Mouse (Mus musculus): ENCODE data around the gene Lmo7.

The Lmo7 gene

DNA sequence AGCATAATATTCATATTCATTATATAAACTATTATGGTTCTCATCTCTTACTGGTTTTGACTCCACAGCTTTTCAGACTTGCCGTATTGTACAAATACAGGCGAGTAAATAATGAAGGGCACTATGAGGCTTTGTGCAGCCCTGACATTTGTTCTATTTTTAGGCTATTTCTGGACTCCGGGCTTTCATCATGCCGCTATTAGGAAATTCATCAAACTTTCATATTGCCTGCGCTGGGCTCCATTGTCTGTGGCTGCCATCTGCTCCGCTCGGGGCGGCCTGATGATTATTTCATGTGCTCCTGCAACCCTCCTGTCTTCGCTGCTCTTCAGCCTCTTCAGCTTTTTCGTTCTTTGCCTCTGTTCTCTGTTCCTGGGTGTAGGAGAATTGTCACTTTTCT, 50.3 kb downstream of the Lmo7 start:
- DNase-seq (ENCODE audit: low spot score), result no peak

DNA sequence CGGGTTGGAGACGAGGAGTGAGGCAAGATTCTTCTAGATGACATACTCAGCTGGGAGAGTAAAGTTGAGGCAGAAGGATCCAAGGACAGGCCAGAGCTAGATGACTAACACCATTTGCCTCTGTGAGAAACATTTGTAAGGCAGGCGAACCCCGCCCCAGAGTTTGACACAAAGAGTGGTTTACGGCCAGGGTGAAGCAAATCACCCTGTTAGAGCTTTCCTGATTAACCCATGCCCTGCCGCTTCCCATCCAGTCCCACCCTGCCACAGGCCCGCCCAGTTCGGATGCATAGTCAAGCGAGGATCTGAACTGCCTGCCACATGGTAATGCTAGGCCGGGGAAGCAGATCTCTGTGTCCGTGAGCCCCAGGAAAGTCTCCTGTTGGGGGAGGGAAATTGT, 51.5 kb downstream of the Lmo7 start:
- no peak for DNase-seq (ENCODE audit: low spot score)

DNA sequence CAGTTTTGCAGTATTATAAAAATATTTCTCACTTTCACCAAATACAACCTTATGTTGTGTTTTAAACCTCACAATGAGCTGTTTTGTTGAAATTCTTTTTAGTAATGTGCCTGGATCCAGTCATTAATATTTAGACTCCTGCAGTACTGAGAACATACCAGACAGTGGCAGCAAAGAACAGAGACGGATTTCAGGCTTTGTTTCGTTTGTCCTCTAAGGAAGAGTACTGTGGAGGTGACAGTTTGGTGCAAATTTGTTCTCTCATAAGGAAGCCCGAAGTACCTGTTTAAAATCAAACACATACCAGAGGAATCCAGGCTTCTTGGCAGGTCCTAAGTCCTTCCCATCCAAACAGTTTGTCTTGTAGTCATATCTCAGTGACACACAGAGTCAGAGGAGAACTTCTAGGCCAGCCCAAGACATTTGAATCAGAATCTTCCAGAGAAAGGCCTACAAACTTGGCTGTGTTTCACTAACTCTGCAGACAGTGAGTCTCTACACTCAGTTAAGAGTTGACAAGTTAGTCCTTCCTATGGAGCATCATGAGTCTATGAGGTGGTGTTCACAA, 52.3 kb downstream of the Lmo7 start:
- DNase-seq (ENCODE audit: low spot score), result peak; percentile 68

DNA sequence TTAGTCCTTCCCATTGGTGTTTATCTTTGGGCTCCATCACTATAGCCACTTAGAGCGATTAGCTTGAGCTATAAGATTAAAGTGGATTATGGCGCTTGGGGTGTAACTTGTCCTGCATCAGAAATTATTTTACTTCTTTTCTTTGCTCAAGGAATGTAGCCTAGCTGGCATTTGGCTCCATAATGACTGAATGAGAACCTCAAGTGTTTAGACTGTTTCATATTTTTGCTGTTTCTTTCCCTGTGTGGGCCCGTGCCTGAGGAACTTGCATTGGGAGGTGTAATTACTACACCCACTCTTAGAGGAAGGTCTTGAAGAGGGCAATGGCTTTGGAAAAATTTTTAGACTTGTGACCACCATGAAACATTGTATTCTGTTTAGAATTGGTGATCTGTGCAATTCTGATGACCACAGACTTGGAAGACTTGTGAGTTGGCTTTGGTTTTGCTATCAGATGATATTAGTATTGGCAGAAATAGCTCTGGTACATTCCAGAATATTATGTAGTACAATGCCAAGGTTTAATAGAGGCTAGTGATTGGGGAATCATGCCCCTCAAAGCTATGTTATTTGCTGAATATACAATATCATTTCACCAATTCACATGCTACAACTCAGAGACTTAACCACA, 54.7 kb downstream of the Lmo7 start:
- no peak for DNase-seq (ENCODE audit: low spot score)

DNA sequence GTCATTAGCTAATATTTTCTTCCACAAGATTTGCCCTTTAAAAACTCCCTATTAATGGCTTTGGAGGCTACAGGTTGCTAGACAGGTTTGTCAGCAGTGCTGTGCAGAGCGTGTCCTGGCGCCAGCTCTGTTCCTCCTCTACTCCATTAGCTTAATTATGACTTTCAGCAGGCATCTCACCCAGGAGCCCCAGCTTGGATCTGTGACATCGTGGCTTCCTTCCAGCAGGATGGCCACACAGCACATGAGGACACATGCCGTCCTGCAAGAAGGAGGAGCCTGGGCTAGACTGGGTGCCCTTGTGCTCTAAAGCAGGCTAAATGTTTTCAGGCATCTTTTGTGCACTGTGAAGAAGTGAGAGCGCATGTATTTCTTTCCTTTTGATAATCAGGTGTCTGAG, 58.1 kb downstream of the Lmo7 start:
- DNase-seq (ENCODE audit: low spot score), result no peak

DNA sequence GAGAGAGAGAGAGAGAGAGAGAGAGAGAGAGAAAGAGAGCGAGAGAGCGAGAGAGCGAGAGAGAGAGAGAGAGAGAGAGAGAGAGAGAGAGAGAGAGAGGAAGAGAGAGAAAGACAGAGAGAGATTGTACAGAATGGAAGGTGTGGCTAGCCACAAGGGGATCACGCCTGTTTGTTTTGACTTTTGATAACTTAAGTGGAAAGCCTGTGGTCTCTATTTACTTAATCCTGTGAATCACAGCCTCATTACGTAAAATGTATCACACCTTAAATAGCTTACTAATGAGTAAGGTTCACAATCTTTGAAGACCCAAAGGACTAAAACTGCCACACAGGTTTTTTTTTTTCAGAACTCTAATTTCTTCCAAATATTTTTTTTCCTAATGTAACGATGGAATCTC, 58.7 kb downstream of the Lmo7 start:
- DNase-seq (ENCODE audit: low spot score), result no peak

DNA sequence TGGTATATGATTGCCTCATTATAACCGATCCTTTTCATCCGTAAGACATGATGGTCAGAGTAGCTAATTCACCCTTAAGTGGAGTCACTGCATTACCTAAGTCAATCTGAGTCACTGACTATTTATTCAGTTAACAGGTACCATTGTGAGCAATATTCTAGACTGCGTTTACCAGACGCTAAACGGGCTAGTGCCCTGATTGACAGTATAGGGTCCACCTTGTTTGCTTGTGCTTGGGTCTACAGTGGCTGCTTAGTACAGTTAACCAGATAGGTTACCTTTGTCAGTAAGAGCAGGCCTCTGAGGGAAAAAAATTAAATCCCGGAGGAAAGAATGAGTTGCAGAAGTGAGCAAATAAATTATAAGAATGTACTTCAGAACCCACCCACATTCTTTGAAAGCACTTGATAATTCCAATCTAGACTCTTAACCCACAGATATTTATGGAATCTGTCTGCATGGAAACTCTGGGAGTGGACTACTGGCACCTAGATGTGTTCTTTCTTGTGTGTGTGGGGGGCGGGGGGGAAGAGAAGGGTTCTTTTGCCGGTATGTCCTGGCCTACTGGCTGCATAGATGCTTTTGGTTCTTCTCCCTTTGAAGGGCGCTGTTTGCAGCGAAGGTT, 64.9 kb downstream of the Lmo7 start:
- DNase-seq (ENCODE audit: low spot score), result no peak

DNA sequence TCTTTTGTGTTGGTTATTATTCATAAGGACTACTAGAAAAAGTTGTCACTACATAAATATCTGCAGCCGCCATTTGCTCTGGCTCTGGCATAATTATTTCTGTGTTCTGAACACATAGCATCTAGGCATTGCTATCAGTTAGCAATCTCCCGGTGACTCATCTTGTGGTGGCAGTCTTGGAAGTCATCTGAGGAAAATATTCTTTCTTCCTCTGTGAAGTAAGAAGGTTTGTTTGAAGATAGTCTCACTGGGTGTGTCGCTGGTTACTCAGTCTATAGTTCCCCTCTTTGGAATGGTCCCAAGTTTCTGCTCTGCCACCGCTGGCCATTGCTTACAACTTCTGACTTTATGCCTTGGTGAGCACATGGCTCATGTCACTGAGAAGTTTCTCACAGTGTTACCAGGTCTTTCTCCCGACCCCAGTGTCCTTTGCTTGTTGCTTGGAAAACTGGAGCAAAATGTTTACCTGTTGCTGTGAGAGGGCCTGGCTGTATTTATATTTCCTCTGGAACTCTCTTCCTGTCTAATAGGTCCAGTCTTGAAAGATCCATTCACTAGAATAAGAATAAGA, 68.3 kb downstream of the Lmo7 start:
- DNase-seq (ENCODE audit: low spot score), result no peak

DNA sequence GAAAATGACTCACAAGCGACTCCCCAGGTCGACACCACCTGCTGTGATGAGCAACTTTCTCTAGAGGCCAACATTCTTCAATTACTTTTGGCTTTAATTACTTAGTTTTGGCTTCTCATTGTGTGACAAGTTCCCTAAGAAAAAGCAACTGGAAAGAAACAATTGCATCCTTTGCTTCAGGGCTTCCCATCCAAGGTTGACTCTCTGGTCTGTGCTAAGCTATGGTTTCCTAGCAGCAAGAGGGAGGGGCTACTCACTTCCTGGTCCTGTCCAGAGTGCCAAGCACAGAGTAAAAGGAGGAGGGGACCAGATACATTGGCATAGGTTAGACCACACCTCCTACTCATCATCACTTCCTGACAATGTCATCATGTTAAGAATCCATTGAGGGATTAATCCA, 69.0 kb downstream of the Lmo7 start:
- DNase-seq (ENCODE audit: low spot score), result no peak

DNA sequence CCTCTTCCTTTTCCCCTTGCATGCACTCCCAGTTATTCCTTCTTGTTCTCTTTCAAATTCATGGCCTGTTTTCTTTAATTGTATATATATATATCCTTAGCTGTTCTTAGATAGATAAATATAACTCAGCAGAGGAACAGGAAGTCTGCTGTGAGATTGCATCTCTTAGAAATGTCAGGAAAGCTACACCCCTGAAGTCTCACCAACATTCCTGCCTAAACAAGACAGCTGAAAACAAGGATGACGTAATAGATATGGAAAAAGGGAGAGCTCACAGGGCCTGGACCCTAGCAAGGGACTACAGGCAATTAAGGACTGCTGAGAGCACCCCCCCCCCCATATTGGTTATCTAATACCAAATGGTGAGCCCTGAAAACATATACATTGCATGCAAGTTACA, 71.9 kb downstream of the Lmo7 start:
- DNase-seq (ENCODE audit: low spot score), result no peak

DNA sequence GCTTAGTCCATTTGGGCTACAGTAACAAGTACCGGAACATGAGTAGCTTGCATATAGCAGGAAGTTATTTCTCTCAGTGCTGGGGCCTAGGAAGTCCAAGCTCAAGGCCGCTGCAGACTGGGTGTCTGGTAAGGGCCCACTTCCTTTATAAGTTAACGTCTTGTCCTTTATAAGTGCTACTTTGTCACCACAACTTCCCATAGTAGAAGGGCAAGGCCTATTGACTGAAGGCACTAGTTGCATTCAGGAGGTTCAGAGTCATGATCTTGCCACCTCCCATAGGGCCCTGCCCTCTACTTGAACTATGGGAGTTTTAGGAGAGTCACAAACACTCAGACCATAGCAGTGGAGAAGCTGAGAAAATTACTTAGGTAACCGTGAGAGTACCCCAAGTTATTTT, 74.4 kb downstream of the Lmo7 start:
- no peak for DNase-seq (ENCODE audit: low spot score)

DNA sequence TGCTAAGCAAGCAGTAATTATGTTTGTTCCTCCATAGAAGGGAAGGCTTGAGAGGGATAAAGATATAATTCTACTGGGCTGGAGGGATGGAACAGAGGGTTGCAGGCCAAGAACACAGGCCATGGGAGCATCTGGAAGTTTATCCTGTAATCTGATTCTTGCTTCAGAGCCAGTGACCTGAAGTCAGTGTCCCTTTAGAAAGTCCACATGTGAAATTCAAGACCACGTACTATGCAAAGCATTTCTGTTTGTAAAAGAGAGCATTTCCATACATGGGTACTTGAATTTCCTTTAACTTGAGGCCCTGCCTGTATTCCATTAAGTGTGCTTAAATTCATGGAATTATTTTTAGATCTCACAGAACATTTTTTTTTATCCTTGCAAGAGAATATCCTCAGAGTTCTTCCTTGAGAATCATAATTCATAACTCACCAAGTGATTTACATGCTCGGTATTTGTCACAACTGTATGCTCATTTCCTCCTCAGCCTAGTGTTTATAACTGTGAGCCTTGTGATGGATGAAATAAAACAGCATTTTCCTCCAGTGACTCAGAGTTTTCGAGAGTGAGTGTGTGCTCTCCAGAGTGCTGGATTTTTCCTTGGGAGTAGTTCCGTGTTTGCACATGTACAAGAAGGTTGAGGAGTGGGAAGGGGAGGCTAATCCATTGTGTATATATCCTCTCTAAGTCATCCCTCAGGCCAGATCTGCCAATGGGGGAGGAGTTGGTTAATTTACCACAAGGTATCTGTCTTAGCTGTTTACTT, 75.0 kb downstream of the Lmo7 start:
- peak; percentile 31 for DNase-seq (ENCODE audit: low spot score)

DNA sequence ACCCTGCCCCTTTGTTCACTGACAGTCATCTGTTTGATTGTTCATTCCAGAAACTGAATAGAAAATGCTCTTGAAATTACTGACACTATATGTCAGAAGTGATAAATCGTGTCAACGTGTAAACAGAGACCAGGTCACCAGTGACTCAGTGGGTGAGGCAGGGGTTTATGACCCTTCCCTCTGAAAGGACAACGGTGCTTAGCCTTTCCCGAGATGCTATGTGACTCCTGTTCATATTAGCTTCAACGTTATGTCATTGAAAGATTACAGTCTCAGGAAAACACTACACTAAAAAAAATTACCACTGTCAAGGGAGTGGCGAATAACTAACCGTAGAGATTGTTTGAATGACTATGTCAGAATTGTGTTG, 75.6 kb downstream of the Lmo7 start:
- DNase-seq (ENCODE audit: low spot score), result no peak

DNA sequence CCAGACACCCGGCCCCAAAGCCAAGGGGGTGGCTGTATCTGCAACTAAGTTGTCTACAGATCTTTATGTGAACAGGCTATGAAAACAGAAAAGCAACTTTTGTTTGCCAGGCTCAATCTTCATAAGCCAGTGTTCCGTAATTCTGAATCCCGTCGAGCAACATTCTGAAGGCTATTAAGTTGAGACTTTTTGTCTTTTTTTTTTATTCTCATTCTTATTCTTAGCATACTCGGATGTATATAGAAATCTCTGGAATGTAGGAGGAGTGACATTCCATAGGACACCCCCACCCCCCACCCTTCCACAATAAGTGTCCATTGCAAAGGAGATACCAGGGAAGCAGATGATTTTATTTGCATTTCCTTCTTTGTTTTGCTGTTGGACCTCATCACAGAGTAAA, 76.3 kb downstream of the Lmo7 start:
- DNase-seq (ENCODE audit: low spot score), result no peak

DNA sequence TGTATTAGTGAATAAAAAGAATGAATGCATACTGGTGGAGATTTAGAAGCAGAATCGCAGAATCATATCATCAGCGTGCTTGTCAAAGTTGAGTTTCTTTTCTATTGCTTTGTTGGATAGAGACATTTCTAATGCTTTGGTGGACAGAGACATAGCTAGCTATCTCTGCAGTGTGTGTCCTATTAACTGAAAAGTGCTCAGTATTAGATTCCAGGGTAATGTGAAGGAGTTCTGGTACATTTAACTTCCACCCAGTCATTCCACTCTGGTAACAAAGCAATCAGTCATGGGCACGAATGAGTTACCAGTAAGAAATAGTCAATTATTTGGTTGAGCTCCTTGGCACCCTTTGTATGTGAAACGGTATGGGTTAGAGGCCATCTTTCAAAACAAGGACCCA, 76.8 kb downstream of the Lmo7 start:
- DNase-seq (ENCODE audit: low spot score), result no peak

DNA sequence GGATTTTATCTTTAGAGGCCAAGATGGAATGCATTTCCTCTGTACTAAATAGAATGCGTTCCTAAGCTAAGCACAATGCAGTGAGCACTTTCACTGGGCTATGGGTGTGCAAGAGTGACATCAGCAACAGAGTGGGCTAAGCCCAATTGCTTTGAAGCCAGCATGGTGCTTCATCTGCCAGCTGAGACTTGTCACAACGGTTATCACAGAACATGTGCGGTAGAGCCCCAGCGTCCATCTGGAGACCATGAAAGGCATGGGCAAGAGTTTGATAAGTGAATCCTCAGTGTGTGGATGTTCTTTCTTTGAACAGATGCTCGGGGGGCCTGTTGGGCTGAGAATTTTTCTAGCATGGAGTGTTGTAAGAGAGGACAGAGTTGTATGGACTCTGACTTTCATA, 86.7 kb downstream of the Lmo7 start:
- DNase-seq (ENCODE audit: low spot score), result no peak

DNA sequence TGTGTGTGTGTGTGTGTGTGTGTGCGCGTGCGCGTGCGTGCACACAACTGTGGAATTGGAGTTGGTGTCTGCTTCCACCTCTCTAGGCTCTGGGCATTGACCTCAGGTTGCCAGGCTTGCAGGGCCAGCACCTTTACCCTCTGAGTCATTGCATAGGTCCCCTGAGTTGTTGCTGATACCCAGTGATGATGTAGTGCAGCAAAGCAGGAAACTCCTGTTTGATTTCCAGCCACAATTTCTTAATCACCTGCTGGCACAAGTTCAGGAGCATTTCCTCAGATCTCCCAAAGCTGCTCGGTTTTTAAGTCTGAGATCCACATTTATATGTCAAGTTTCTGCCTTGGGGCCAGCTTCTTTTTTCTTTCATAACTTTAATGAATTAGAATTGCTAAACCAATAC, 92.6 kb downstream of the Lmo7 start:
- no peak for DNase-seq (ENCODE audit: low spot score)

DNA sequence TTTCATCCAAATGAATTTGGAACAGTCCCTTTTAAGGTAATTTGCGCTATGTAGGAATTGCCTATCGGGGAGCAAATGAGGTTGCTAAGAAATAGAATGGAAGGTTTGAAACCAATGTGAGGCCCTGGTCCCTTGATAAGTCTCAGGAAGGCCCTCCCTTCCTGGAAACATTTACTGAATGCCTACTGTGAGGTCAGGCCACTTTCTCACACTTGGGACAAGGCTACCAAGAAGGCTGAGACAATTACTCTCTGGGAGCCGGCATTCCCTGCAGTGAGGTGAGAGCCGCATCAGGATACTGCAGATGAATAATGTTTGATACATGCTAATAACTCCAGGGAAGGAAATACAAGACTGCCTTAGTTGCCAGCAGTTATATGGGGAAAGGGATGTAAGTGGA, 93.1 kb downstream of the Lmo7 start:
- no peak for DNase-seq (ENCODE audit: low spot score)

DNA sequence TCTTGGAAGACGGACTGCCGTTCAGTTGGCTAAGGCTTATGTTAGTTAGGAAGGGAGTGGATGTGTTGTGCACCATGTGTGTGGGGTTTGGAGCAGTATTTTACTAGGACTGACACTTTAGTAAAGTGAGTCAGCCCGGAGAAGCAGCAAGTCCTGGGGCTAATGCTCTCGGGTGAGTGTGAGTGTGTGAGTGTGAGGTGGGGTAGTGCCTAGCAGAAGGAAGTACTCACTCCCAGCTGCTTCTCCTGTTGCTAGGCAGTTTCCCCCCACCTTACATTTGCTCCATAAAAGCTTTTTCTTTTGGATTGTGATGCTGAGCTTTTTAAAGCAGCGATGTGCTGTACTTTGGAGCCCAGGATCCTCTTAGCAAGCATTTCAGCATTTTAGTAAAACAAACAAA, 99.9 kb downstream of the Lmo7 start:
- DNase-seq (ENCODE audit: low spot score), result no peak

DNA sequence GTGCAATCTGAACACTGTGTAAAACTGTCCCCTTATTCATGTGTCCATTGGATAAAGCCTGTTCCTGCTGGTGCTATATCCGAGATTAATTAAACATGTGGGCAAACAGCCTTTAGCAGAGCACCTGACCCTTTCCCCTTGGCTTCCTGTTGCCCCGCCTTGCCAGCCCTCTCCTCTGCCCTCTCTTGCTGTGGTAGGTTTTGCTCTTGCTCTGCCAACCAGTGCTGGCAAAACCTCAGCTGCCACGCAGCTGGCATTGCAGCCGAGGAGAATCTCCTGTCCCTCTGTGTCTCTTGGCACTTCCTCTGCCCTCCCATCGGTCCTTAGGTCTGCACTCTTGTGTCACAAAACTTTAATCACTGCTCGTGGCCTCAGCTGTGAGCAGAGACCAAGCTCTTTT, 100.4 kb downstream of the Lmo7 start:
- no peak for DNase-seq (ENCODE audit: low spot score)

DNA sequence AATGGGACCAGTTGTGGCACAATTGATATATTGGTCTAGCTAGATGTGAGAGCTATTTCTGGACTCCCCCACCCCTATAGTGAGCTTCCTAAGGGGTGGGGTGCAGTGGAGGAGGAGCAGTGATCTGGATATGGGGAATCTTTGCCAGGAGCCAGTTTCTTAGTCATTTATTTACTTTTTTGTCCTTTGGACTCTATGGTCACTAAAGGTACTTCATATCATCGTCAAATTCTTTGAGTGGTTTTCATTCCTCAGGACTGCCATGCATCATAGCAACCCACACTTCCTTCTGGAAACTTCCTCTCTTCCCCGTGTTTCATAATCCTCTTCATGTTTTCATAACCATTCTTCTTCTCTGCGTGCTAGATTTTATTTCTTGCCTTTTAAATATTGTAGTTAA, 104.4 kb downstream of the Lmo7 start:
- no peak for DNase-seq (ENCODE audit: low spot score)

DNA sequence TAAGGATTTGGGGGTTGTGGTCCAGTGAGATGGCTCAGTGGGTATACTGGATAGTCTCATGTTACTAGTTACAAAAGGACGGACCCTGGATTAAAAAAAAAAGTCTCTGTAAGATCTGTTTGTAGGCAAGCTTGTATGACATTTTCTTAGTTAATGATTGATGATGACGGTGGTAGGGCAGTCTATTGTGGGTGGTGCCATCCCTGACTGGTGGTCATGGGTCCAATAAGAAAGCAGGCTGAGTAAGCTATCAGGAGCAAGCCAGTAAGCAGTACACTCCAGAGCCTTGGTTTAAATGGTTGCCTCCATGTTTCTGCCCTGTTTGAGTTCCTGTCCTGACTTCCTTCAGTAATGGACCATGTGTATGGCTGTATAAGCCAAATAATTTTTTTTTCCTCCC, 106.6 kb downstream of the Lmo7 start:
- no peak for DNase-seq (ENCODE audit: low spot score)

DNA sequence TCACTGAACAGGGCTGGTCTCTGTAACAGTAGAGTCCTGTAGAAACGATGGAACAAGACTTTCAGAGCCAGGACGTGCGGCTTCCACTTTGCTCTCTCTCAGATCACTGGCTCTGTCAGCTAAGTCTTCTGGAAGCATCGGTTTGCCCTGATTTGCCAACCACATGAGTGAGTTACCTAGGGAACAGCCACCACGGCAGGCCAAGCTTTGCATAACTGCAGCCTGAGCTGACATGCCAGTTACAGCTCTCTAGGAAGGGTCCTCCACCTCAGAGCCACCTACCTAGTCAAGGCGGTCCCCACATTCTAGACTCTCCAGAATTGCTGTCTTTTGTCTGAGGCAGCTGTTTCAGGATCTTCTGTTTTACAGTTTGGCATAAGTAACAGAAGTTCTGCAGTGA, 107.4 kb downstream of the Lmo7 start:
- DNase-seq (ENCODE audit: low spot score), result no peak
